Mouse (Mus musculus): ENCODE data around the gene Npepps. TPM values are rescaled to one million over a fixed set of nuclear protein-coding genes. Genes with fewer than 3 reads are reported as not detected.

The Npepps gene
- total RNA-seq, 1 experiment from 2014 or later: 110 TPM

DNA sequence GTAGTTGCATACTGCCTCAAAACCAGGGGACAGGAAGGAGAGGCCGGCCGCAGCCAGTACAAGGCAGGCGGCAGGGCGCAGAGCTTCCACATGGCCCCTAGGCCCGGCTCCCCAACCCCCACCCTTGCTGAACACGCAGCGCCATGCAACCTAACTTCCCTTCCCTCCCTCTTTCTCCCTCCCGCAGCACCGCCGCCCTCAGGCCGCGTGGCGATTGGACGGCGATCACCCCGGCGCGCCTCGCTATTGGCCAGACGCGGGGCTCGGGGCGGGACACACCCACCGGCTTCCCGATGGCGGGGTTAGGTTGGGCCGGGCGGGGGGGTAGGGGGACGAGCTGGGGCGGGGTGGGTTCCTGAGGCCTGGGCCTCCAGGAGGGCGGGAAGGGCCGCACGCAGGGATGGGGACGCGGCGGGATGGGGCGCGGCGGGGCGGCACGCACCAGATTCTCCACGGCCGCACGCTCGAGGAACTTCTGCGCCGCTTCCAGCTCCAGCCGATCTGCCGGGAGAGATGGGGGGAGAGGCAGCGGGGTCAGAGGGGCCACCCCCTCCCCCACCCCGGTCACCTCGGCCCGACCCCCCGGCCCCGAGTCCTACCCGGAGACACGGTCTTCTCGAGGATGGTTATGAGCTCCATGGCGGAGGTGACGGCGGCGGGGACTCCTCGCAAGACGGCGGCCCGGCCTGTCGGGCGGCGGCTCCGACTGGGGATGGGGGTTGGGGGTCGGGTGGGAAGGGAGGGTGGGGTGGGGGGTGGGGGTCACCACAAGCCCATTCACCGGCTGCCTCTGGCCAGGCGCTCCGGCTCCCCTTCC lies 93.3 kb downstream of the Npepps start:
- peak; percentile 99 for DNase-seq

DNA sequence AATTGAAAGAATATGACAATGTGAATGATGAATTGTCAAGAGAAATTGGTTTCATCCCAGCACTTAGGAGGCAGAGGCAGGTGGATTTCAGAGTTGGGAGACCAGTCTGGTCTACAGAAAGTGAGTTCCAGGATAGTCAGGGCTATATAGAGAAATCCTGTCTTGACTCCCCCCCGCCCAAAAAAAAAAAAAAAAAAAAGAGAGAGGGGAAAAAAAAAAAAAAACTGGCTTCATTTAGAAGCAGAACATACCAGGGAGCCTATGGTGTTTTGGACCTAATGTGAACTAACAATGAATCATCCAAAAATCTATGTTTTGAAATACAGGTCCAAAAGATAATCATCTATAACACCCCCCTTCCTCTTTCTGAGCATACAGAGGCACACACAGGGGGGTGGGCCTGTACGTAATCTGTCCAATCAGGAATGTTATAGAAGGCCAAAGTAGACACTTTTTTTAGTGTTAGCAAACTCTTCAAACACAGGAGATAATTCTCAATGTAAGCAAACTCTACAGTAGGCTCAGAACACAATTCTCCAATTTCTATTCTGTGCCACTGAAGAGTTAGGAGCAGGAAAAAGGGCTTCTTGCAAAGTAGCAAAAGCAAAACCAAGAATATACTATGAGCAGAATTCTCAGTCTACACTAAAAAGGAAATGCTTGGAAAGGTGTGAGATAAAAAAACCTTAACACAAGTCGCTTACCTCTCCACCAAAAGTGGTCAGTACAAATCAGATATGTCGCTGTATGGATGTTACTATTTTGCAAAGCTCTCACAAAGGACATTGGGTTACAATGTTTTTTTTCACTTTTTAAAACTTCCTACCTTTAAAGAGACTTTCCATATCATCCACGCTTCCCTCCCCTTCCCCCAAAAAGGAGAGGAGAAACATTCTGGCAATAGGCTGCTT lies 94.5 kb downstream of the Npepps start:
- no peak for DNase-seq

DNA sequence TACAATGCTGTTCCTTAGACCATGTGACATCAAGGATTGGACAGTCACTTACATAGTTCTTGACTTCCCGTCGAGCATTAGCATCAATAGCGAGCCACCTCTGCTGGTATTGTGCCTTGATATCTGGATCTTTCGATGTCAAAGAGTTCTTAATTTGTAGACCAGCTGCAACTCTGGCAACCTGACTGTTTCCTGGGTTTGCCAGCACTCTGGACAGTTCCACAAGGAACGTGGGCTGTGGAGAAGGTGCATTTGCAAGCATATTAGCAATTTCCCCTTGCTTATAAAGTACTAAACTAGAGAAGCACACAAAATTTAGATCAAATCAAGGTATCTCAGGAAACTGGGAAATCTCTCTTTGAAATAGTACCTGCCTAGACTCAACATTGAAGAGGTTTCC lies 95.6 kb downstream of the Npepps start:
- DNase-seq: no peak

DNA sequence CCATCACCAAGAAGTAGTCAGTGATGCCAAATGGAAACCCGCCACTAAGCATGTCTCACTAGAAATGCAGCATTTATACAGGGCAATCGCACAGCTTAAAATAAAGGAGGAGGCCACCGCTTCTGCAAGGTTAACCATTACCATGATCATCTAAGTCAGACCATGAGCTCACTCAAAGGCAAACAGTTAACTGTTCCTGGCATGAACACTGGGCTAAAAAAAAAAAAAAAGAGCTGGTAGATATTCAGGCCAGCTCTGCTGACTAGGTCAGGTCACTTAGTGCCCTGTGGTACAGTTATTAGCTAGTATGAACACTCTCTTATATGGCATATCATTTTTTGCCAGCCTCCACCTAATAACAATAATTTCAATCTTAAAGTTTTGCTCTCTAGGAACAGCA lies 98.0 kb downstream of the Npepps start:
- no peak for DNase-seq

DNA sequence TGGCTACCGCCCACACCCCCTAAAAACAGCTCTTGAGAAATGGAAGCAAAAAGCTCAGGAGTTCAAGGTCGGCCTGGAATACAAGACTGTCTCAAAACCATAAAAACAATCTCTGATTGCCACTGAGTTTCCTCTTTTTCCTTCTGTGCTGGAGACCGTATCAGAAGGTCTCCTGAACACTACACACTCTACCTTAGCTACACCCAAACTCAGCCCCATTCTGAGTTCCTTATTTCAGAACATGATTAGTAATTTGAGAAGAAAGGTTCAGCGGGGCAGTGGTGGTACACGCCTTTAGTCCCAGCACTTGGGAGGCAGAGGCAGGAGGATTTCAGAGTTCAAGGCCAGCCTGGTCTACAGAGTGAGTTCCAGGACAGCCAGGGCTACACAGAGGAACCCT lies 99.4 kb downstream of the Npepps start:
- no peak for DNase-seq

DNA sequence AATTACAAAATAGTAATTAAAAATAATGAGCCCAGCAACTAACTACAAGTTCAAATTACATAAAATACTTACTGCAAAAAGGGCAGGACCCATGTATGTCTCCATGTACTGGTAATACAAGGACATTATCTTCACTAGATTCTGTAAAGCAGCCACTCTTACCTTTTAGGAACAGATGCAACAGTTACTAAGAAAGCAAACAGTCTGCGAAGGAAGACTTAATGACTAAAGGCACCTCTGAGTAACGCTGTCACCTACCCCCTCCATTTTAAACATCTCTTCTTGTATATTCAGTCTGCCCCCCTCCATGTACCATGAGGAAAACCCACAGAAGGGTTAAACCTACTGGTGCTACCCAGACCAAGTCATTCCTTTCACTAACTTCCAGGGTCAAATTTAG lies 102.2 kb downstream of the Npepps start:
- DNase-seq: no peak

DNA sequence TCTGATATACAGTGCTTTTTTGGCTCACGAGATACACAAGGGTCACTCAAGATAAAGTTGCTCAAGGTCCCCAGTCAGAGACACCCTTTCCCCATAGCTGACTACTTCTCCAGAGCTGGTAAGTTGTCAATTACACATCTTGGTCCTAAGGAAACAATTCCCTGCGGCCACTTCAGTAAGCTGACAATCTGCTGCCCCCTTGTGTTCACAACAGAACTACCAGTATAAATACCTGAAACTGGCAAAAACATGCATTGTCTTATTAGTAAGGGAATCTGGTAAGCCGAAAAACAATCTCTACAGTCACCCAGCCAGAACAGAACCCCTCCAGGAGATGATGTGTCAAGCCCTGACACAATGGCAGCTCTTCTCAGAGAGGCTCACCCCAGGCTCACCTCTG lies 103.6 kb downstream of the Npepps start:
- DNase-seq: no peak

DNA sequence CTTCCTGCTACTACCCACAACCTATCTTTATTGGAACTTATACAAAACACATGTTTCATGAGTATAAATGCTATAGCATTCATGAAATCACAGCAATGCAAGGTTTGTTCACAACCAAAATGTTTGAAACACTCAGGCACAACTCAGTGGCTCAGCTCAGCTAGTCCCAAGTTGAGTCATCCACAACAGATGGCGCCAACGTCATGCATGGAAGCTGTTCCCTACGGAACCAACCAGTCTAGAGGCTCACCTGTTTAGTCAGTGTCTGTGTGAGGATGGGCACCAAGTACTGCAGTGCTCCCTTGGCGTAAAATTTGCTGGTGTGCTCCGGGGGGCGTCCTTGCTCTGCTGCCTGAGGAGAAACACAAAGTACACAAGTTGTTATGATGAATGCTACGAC lies 104.9 kb downstream of the Npepps start:
- no peak for DNase-seq

DNA sequence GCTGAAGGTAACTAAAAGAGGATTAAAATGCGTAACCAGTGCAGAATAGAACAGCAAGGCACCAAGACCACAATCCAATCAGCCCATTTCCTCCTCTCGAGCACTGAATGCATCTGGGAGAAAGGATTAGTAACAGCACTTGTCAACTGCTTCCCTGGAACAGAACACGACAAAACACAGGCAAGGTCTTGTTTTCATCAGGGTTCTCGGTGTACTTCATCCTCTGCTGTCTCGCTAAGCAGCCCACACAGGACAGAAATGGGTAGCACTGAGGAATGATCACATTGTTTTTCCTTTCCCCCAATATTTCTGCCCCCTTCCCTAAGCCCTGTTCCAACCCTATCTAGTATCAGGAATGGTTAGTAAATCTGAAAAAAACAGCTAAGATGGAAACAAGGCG lies 120.1 kb downstream of the Npepps start:
- DNase-seq: no peak

DNA sequence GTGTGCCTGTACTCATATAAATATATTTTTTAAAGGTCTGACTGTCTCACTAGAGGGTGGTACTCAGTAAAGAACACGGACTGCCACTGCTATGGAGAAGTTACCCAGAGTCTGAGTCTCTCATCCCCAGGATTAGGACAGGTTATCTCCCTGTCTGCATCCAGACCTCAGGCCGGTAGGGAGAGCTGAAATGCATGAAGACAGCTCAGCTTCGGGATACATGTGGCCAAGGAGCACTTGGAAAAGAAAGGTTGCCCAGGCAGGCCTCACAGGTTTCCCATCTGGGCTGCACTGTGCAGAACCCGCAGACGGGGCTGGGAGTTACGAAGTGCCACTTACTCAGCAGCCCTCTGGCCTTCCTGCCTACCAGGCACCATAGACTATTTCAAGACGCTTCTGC lies 123.4 kb downstream of the Npepps start:
- no peak for DNase-seq

Other genes with a start within 250 kb of the Npepps start
- gene Lrrc46, start 239.2 kb downstream of the Npepps start, total RNA-seq (2021): 1.0 and 1.4 TPM in 2 replicates
- gene Mrpl10, start 239.1 kb downstream of the Npepps start, total RNA-seq (2021): 117 and 129 TPM in 2 replicates
- gene Osbpl7, start 230.0 kb downstream of the Npepps start, total RNA-seq (2021): 18.9 TPM in 2 replicates
- gene Tbx21, start 165.3 kb downstream of the Npepps start, total RNA-seq (2021): 0.39 TPM in 1 of 2 replicates, not detected in the other
- gene Tbkbp1, start 129.1 kb downstream of the Npepps start, total RNA-seq (2021): 11.1 and 12.7 TPM in 2 replicates
- 116 and 120 TPM in 2 replicates for gene Kpnb1, start 92.8 kb downstream of the Npepps start, total RNA-seq (2021)
- gene Mrpl45, start 35.1 kb upstream of the Npepps start, total RNA-seq (2021): 25.9 and 31.6 TPM in 2 replicates
- gene Gpr179, start 71.4 kb upstream of the Npepps start, total RNA-seq (2021): 1.8 and 4.7 TPM in 2 replicates
- gene Socs7, start 81.9 kb upstream of the Npepps start, total RNA-seq (2021): 21.0 and 27.5 TPM in 2 replicates
- 29.5 and 37.8 TPM in 2 replicates for gene Arhgap23, start 134.9 kb upstream of the Npepps start, total RNA-seq (2021)
- gene 4933428G20Rik, start 219.7 kb upstream of the Npepps start, total RNA-seq (2021): not detected in 2 replicates

All from adrenal gland, postnatal 25 days (tissue).